Mouse (Mus musculus) heart, embryonic 14.5 days (tissue): ENCODE measurements at regions not wholly inside any gene's neighbourhood (a gene's known extent, or its start where the extent isn't known, plus 50 kb on each side); places are given as distances from the start of the nearest gene placed in this dataset.

ENCODE experiments used
- ATAC-seq: fragments of 200-750 bp; cut with Nextera tagmentation; 2 replicates; pipeline ENCODE4 v1.8.0; 2017; ENCODE audit warnings: low read depth, moderate TSS enrichment; ENCODE audit not compliant: insufficient number of reproducible peaks, insufficient read depth, low FRiP score
- H3K27ac ChIP-seq, 2 experiments: fragments of 200-500 bp in 1 of 2; fragments of 300-500 bp in 1 of 2; sonication (generic) in 1 of 2; replicated peaks in 1 of 2; 2 replicates each; pipeline ENCODE4 v1.5.1; 2012 to 2014; ENCODE audit warnings: low read depth in 2 of 2, low read length in 2 of 2, control low read depth in 1 of 2, mild to moderate bottlenecking in 1 of 2, mixed read lengths in 1 of 2; ENCODE audit not compliant: control insufficient read depth in 1 of 2, insufficient read depth in 1 of 2
- H3K27me3 ChIP-seq: fragments of 300-500 bp; sonication (generic); 2 replicates; pipeline ENCODE4 v1.6.1; 2014; ENCODE audit warnings: mild to moderate bottlenecking, low read length, control low read depth; ENCODE audit not compliant: control insufficient read depth, insufficient read depth
- H3K36me3 ChIP-seq: fragments of 300-500 bp; sonication (generic); 2 replicates; pipeline ENCODE4 v1.6.1; 2014; ENCODE audit warnings: mild to moderate bottlenecking, control low read depth, low read length, mixed read lengths; ENCODE audit not compliant: control insufficient read depth, insufficient read depth
- H3K4me1 ChIP-seq, 2 experiments: fragments of 200-500 bp in 1 of 2; fragments of 300-500 bp in 1 of 2; sonication (generic) in 1 of 2; 2 replicates each; pipeline ENCODE4 v1.6.1; 2012 to 2014; ENCODE audit warnings: low read length in 2 of 2, control low read depth in 1 of 2, mixed read lengths in 1 of 2; ENCODE audit not compliant: control insufficient read depth in 2 of 2, insufficient read depth in 2 of 2
- H3K4me2 ChIP-seq: fragments of 300-500 bp; sonication (generic); 2 replicates; pipeline ENCODE4 v1.6.1; 2014; ENCODE audit warnings: mild to moderate bottlenecking, low read length
- H3K4me3 ChIP-seq, 2 experiments: fragments of 200-500 bp in 1 of 2; fragments of 300-500 bp in 1 of 2; sonication (generic) in 1 of 2; 2 replicates each; pipeline ENCODE4 v1.5.1; 2012 to 2014; ENCODE audit warnings: low read length in 2 of 2, mild to moderate bottlenecking in 2 of 2, control low read depth in 1 of 2, low read depth in 1 of 2, moderate library complexity in 1 of 2; ENCODE audit not compliant: control insufficient read depth in 1 of 2, insufficient read depth in 1 of 2
- H3K9ac ChIP-seq: fragments of 300-500 bp; sonication (generic); 2 replicates; pipeline ENCODE4 v1.6.1; 2014; ENCODE audit warnings: mild to moderate bottlenecking, low read length
- H3K9me3 ChIP-seq: fragments of 300-500 bp; sonication (generic); 2 replicates; pipeline ENCODE4 v1.6.1; 2016; ENCODE audit warnings: low read length, control low read depth; ENCODE audit not compliant: control insufficient read depth
- WGBS: fragments of 180-500 bp; shearing (Covaris S2); extraction: QIAGEN DNeasy Blood & Tissue Kit; methylation state at CpG from one replicate; pipeline ENCODE4 v1.1.7; 2014; 5-methylcytosine and 5-hydroxymethylcytosine counted together

GRCm38 (mm10) chr2:33962355-33963037 lies 74.8 kb upstream of the Mvb12b start:
- ATAC-seq: no peak
- Histone ChIP-seq H3K9ac (no peak overlapping the region), H3K36me3 (no peaks in the 10 kb centered on the region), H3K4me2 (no peak overlapping the region), H3K9me3 (peaks cover 3% of the 10 kb centered on the region; the same call in 1 of the 2 replicates), H3K27me3 (peaks cover 16% of the 10 kb centered on the region), H3K4me1 (peaks cover 5 to 13% of the 10 kb centered on the region in 2 experiments; a peak in 2 of 4 replicates), H3K4me3 (no peak overlapping the region), H3K27ac (no peak overlapping the region)
- WGBS: 81% methylated on average over 14 of the region's 14 CpGs

GRCm38 (mm10) chr2:33961566-33961965 lies 73.8 kb upstream of the Mvb12b start:
- ATAC-seq: no peak
- WGBS: 55% methylated on average over 2 of the region's 2 CpGs
- peaks cover 8% of the 10 kb centered on the region for H3K9me3 ChIP-seq

DNA sequence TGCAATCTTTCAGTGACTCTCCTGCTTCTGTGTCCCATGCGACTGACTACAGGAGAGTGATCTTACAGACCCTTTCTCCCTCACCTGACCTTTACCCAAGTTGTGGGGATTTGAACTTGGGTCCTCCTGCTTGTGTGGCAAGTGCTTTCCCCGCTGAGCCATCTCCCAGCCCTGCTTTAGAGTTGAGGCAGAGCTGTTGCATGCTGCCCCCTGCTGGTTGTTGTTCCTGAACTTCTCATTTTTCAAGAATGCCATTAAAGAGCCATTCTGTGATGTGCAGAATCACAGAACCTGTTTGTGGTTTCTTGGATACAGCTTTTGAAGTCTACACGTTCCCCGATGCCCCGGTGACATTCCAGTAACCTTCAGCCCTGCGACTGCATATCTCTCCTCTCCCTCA lies 70.0 kb upstream of the Mvb12b start:
- 58% methylated on average over 6 of the region's 6 CpGs for WGBS
- Histone ChIP-seq H3K9ac (no peak overlapping the region), H3K4me1 (no peaks in the 10 kb centered on the region), H3K4me3 (no peak overlapping the region), H3K27me3 (no peaks in the 10 kb centered on the region), H3K27ac (no peak overlapping the region), H3K36me3 (no peaks in the 10 kb centered on the region), H3K4me2 (no peak overlapping the region), H3K9me3 (peaks cover 8% of the 10 kb centered on the region)
- no peak for ATAC-seq

More at GRCm38 (mm10) chr2:33961566-33961965, 73.8 kb upstream of the Mvb12b start:
- H3K4me2 ChIP-seq: no peak overlapping the region
- H3K4me1 ChIP-seq: peaks cover 2 to 7% of the 10 kb centered on the region in 2 experiments; a peak in 2 of 4 replicates
- H3K27me3 ChIP-seq: peaks cover 15% of the 10 kb centered on the region
- no peak overlapping the region for H3K27ac ChIP-seq
- no peaks in the 10 kb centered on the region for H3K36me3 ChIP-seq
- no peak overlapping the region for H3K9ac ChIP-seq
- H3K4me3 ChIP-seq: no peak overlapping the region

DNA sequence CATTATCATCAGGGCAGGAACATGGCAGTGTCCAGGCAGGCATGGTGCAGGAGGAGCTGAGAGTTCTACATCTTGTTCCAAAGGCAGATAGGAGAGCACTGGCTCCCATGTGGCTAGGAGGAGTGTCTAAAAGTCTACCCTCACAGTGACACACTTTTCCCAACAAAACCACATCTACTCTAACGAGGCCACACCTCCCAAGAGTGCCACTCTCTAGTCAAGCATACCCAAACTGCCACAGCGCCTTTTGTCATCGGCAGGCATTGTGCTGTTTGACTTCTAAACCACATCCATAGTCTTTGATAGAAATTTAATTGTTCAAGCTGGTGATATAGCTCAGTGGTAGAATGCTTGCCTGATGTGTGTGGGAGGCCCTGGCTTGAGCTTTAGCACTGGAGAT lies 56.6 kb upstream of the Mvb12b start:
- H3K27ac ChIP-seq: no peak overlapping the region
- no peaks in the 10 kb centered on the region for H3K9me3 ChIP-seq
- H3K4me1 ChIP-seq: no peaks in the 10 kb centered on the region
- H3K27me3 ChIP-seq: no peaks in the 10 kb centered on the region
- H3K4me2 ChIP-seq: no peak overlapping the region
- H3K9ac ChIP-seq: no peak overlapping the region
- no peak overlapping the region for H3K4me3 ChIP-seq
- ATAC-seq: no peak
- WGBS: 79% methylated on average over 3 of the region's 3 CpGs
- H3K36me3 ChIP-seq: no peaks in the 10 kb centered on the region

DNA sequence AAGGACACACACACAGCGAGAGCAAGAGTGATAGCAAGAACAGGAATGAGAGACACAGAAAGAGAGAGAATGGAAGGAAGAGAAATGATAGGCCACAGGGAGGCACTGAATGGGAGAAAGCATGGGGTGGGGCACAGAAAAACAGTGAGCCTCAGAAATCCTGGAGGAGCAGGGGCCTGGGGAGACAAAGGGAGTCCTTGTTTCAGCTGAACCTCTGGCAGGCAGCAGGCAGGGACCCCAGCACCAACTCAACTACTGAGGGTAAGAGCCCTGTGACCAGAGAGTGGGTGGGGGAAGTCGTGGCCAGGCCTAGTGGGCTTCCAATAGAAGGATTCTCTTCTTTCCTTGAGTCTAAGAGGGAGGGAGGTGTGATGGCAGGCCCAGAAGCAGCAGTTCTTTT lies 54.3 kb upstream of the Mvb12b start:
- Histone ChIP-seq H3K36me3 (no peaks in the 10 kb centered on the region), H3K9me3 (no peaks in the 10 kb centered on the region), H3K9ac (no peak overlapping the region), H3K4me1 (no peaks in the 10 kb centered on the region), H3K4me3 (no peak overlapping the region), H3K27me3 (no peaks in the 10 kb centered on the region), H3K4me2 (no peak overlapping the region), H3K27ac (no peak overlapping the region)
- WGBS: 51% methylated on average over 2 of the region's 2 CpGs
- no peak for ATAC-seq

GRCm38 (mm10) chr2:33941316-33941715 lies 53.6 kb upstream of the Mvb12b start:
- no peak overlapping the region for H3K27ac ChIP-seq
- no peaks in the 10 kb centered on the region for H3K27me3 ChIP-seq
- no peak for ATAC-seq
- H3K9ac ChIP-seq: no peak overlapping the region
- H3K36me3 ChIP-seq: no peaks in the 10 kb centered on the region
- H3K4me3 ChIP-seq: no peak overlapping the region
- no peak overlapping the region for H3K4me2 ChIP-seq
- no peaks in the 10 kb centered on the region for H3K4me1 ChIP-seq
- no peaks in the 10 kb centered on the region for H3K9me3 ChIP-seq
- WGBS: 82% methylated on average over 11 of the region's 11 CpGs

DNA sequence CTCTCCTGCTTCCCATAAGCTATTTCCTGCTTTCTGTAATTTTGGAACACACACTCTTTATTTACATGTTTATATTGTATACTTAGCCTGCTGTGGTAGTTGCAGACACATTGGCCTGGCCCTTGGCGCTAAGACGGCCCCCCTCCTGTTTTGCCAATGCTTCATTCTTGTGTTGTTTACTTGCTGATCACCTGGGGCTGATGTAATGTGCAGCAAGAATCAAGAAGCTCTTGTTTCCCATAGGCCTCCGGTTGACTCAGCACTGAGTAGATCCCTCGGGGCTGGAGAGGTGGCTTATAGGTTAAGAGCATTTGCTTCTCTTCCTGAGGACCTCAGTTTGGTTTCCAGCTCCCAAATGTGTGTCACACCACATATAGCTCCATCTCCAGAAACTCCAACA lies 52.1 kb upstream of the Mvb12b start:
- WGBS: 85% methylated on average over 4 of the region's 4 CpGs
- no peak overlapping the region for H3K27ac ChIP-seq
- no peaks in the 10 kb centered on the region for H3K36me3 ChIP-seq
- no peak overlapping the region for H3K9ac ChIP-seq
- no peak overlapping the region for H3K4me3 ChIP-seq
- H3K4me1 ChIP-seq: no peaks in the 10 kb centered on the region
- H3K4me2 ChIP-seq: no peak overlapping the region
- H3K27me3 ChIP-seq: no peaks in the 10 kb centered on the region
- no peak for ATAC-seq
- H3K9me3 ChIP-seq: no peaks in the 10 kb centered on the region
